ENCODE assay signal across 9 mouse cellular contexts in genomic region chr7:24653681-24654080, GRCm38 (mm10). TPM values are rescaled to one million over a fixed set of nuclear protein-coding genes. Genes with fewer than 3 reads are reported as not detected.
A peak's percentile ranks its signal among the peaks of the same experiment; 100 is the strongest.
DNase-seq lines count a peak whose midpoint lies in the region; ATAC-seq and TF ChIP-seq lines count a peak whose summit lies in the region.
"Had no signal": no experiment of that assay in that cellular context is flagged by ENCODE, and none has a peak within 500 bp of the region (broad histone marks: within the 10 kb centered on the region; RNA-seq: fewer than 3 reads in every experiment).

No protein-coding gene starts in this region.

- TF ChIP-seq CTCF in lung, postnatal 0 days (IDR thresholded peaks at IDR 0.05): peak; percentile 91
- peak; percentile 98; the same call in 1 of the 2 replicates for TF ChIP-seq CTCF in small intestine, adult 2 months (IDR thresholded peaks at IDR 0.05; ENCODE audit: extremely low read depth, insufficient read length, insufficient replicate concordance, low read depth, low read length)

- no peaks in the 10 kb centered on the region for H3K27me3 ChIP-seq in lung, postnatal 0 days (replicated peaks; ENCODE audit: insufficient read depth, low read length)
- H3K27me3 ChIP-seq in small intestine, adult 2 months (ENCODE audit: control insufficient read depth, insufficient read depth, low read length): no peaks in the 10 kb centered on the region
- H3K27me3 ChIP-seq: heart, embryonic 15.5 days had no signal

- H3K9me3 ChIP-seq in lung, postnatal 0 days (ENCODE audit: low read length): no peaks in the 10 kb centered on the region
- H3K9me3 ChIP-seq: heart, embryonic 15.5 days had no signal

- TF ChIP-seq EP300 in lung, postnatal 0 days (IDR thresholded peaks at IDR 0.05): no peak

- no peak overlapping the region for H3K9ac ChIP-seq in lung, postnatal 0 days (replicated peaks; ENCODE audit: low read depth)
- H3K9ac ChIP-seq: heart, embryonic 15.5 days had no signal

- 21% methylated on average over 7 of the region's 7 CpGs for WGBS in lung, postnatal 0 days
- 10% methylated on average over 7 of the region's 7 CpGs for WGBS in small intestine, adult 2 months

- no peak overlapping the region for H3K4me2 ChIP-seq in lung, postnatal 0 days (replicated peaks; ENCODE audit: low read depth, low read length)
- H3K4me2 ChIP-seq: heart, embryonic 15.5 days had no signal

- H3K27ac ChIP-seq in lung, postnatal 0 days (ENCODE audit: low read length): no peak overlapping the region
- H3K27ac ChIP-seq in small intestine, adult 2 months (ENCODE audit: insufficient read depth, low read depth, low read length): no peak overlapping the region
- H3K27ac ChIP-seq: heart, embryonic 15.5 days had no signal

- peak; percentile 18 for DNase-seq in right cerebral cortex, adult 18-20 months
- no peak for DNase-seq in right cerebral cortex, postnatal 4 days
- DNase-seq in adrenal gland, adult 18-20 months (ENCODE audit: low spot score in 2 of 2): peak; percentile 65 to 69
- peak; percentile 45 for DNase-seq in embryo, embryonic 11.5 days (ENCODE audit: low read depth, low spot score)
- peak; percentile 38 to 74 for DNase-seq in kidney, adult 8-10 months
- peak; percentile 68 for DNase-seq in lung, postnatal 0 days (ENCODE audit: low spot score)

- TF ChIP-seq POLR2A in small intestine, adult 2 months (IDR thresholded peaks at IDR 0.05; ENCODE audit: low read depth, low read length): no peak

- ATAC-seq in lung, postnatal 0 days: no peak
- no peak for ATAC-seq in erythroblast, adult 5-6 weeks (replicated peaks; ENCODE audit: low FRiP score, poor library complexity, severe bottlenecking)

- H3K4me3 ChIP-seq in lung, postnatal 0 days (ENCODE audit: low read depth, low read length): no peak overlapping the region
- H3K4me3 ChIP-seq in small intestine, adult 2 months (ENCODE audit: low read depth, low read length): no peak overlapping the region
- H3K4me3 ChIP-seq: heart, embryonic 15.5 days had no signal

- no peaks in the 10 kb centered on the region for H3K4me1 ChIP-seq in lung, postnatal 0 days (ENCODE audit: insufficient read depth, low read depth, low read length)
- H3K4me1 ChIP-seq in small intestine, adult 2 months (ENCODE audit: control insufficient read depth, insufficient read depth, insufficient read length, low read length): no peaks in the 10 kb centered on the region
- H3K4me1 ChIP-seq: heart, embryonic 15.5 days had no signal

- H3K36me3 ChIP-seq in lung, postnatal 0 days (ENCODE audit: insufficient read depth, low read length): no peaks in the 10 kb centered on the region
- H3K36me3 ChIP-seq in small intestine, adult 2 months (ENCODE audit: control insufficient read depth, insufficient read depth, low read length): no peaks in the 10 kb centered on the region
- H3K36me3 ChIP-seq: heart, embryonic 15.5 days had no signal

RNA-seq across cellular contexts. Expression of gene Lypd3, which starts 17.3 kb away (rescaled TPM):
- total RNA-seq in adrenal gland, adult 18-20 months (2021): under 1 TPM in 1 of 2 experiments, not detected in 1; 0.50 TPM
- polyA plus RNA-seq in lung, postnatal 0 days (2015; fragmentation: Nextera tagmentation; extraction: Ambion mirVana): not detected in 2 replicates
- 0.42 and 0.70 TPM in 2 replicates for polyA plus RNA-seq in small intestine, adult 2 months (2012; rRNA removed)
- not detected in 2 replicates for total RNA-seq in erythroblast, adult 5-6 weeks (2015; ENCODE audit: low replicate concordance)
- not detected in 2 replicates for total RNA-seq in erythroblast, adult 5-6 weeks (2017; ENCODE audit: low replicate concordance)

RNA-seq across cellular contexts. Expression of gene Tex101, which starts 22.8 kb away (rescaled TPM):
- not detected for total RNA-seq in adrenal gland, adult 18-20 months (2021)
- not detected in 2 replicates for polyA plus RNA-seq in lung, postnatal 0 days (2015; fragmentation: Nextera tagmentation; extraction: Ambion mirVana)
- polyA plus RNA-seq in small intestine, adult 2 months (2012; rRNA removed): not detected in 2 replicates
- total RNA-seq in erythroblast, adult 5-6 weeks (2015; ENCODE audit: low replicate concordance): not detected in 2 replicates
- total RNA-seq in erythroblast, adult 5-6 weeks (2017; ENCODE audit: low replicate concordance): not detected in 2 replicates
- polyA plus RNA-seq: heart, embryonic 15.5 days had no signal

RNA-seq across cellular contexts. Expression of gene Phldb3, which starts 43.1 kb away (rescaled TPM):
- total RNA-seq in adrenal gland, adult 18-20 months (2021): 1 to 10 TPM; 3.8 to 5.2 TPM
- polyA plus RNA-seq in lung, postnatal 0 days (2015; fragmentation: Nextera tagmentation; extraction: Ambion mirVana): 0.33 and 0.42 TPM in 2 replicates
- 2.3 and 7.5 TPM in 2 replicates for polyA plus RNA-seq in small intestine, adult 2 months (2012; rRNA removed)
- total RNA-seq in erythroblast, adult 5-6 weeks (2015; ENCODE audit: low replicate concordance): 0.84 TPM in 1 of 2 replicates, not detected in the other
- total RNA-seq in erythroblast, adult 5-6 weeks (2017; ENCODE audit: low replicate concordance): 0.85 and 3.2 TPM in 2 replicates

RNA-seq across cellular contexts. Expression of gene BC049730, which starts 55.4 kb away (rescaled TPM):
- total RNA-seq in adrenal gland, adult 18-20 months (2021): not detected
- polyA plus RNA-seq in lung, postnatal 0 days (2015; fragmentation: Nextera tagmentation; extraction: Ambion mirVana): not detected in 2 replicates
- not detected in 2 replicates for polyA plus RNA-seq in small intestine, adult 2 months (2012; rRNA removed)
- total RNA-seq in erythroblast, adult 5-6 weeks (2015; ENCODE audit: low replicate concordance): not detected in 2 replicates
- total RNA-seq in erythroblast, adult 5-6 weeks (2017; ENCODE audit: low replicate concordance): not detected in 2 replicates
- polyA plus RNA-seq: heart, embryonic 15.5 days had no signal
